Mouse (Mus musculus) forebrain, embryonic 16.5 days (tissue): ENCODE data around the gene Krtcap2. TPM values are rescaled to one million over a fixed set of nuclear protein-coding genes. Genes with fewer than 3 reads are reported as not detected.
A peak's percentile ranks its signal among the peaks of the same experiment; 100 is the strongest.

ENCODE experiments used
- ATAC-seq: fragments of 200-750 bp; cut with Nextera tagmentation; 2 replicates; pipeline ENCODE4 v1.8.0; 2017; ENCODE audit warnings: mild to moderate bottlenecking, moderate library complexity
- H3K27ac ChIP-seq: fragments of 300-500 bp; sonication (generic); 2 replicates; pipeline ENCODE4 v1.5.1; 2014; ENCODE audit warnings: low read length, control low read depth
- H3K27me3 ChIP-seq: fragments of 300-500 bp; sonication (generic); replicated peaks from 2 replicates; pipeline ENCODE4 v1.6.1; 2014; ENCODE audit warnings: low read length; ENCODE audit not compliant: control insufficient read depth, insufficient read depth
- H3K36me3 ChIP-seq: fragments of 300-500 bp; sonication (generic); 2 replicates; pipeline ENCODE4 v1.6.1; 2014; ENCODE audit not compliant: control insufficient read depth, insufficient read depth
- H3K4me1 ChIP-seq: fragments of 300-500 bp; sonication (generic); replicated peaks from 2 replicates; pipeline ENCODE4 v1.6.1; 2014; ENCODE audit warnings: low read length; ENCODE audit not compliant: control insufficient read depth, insufficient read depth
- H3K4me2 ChIP-seq: fragments of 300-500 bp; sonication (generic); 2 replicates; pipeline ENCODE4 v1.6.1; 2014; ENCODE audit warnings: mild to moderate bottlenecking, low read length, control low read depth
- H3K4me3 ChIP-seq: fragments of 300-500 bp; sonication (generic); replicated peaks from 2 replicates; pipeline ENCODE4 v1.5.1; 2014; ENCODE audit warnings: mild to moderate bottlenecking, low read length, control low read depth
- H3K9ac ChIP-seq: fragments of 300-500 bp; sonication (generic); replicated peaks from 2 replicates; pipeline ENCODE4 v1.6.1; 2014; ENCODE audit warnings: low read depth, low read length, control low read depth
- H3K9me3 ChIP-seq: fragments of 300-500 bp; sonication (generic); 2 replicates; pipeline ENCODE4 v1.6.1; 2016; ENCODE audit warnings: low read length; ENCODE audit not compliant: control insufficient read depth
- whole genome bisulfite sequencing: fragments of 180-500 bp; shearing (Covaris S2); extraction: QIAGEN DNeasy Blood & Tissue Kit; methylation state at CpG from one replicate; pipeline ENCODE4 v1.1.7; 2014; 5-methylcytosine and 5-hydroxymethylcytosine counted together
- polyA plus RNA-seq: library from polyadenylated mRNA; unstranded; fragments of >200 nt; fragmentation: Nextera tagmentation; extraction: Ambion mirVana; gene quantifications from 2 replicates; pipeline ENCODE4 v1.2.1, GENCODE M21; 2015

The Krtcap2 gene
- 187 and 195 TPM in 2 replicates for polyA plus RNA-seq

DNA sequence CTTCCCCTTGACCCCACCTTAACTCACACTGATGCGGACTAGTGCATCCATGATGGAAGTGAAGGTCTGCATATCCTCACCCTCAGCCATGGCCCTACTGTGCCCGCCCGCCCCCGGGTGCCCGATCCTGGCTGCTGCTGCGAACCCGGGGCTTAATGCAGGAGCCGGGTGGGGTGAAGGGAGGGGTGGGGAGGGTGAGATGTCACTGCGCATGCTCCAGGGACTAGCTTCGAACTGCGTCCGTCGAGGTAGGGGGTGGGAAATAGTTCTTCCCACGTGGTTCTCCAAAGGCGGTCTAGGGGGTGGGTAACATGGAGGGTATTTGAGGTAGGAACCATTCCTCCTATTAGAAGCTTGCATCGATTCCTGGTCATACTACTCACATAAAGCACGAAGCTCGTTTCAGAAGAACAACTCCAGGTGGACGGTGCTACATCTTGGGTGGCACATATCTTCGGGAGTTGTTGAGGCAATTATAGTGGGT, at the start of gene Krtcap2:
Krtcap2 (plus strand) TSS at position 279 of the 484 bp plus-strand sequence.
- Histone ChIP-seq H3K27me3 (no peaks in the 10 kb centered on the region), H3K4me1 (peaks cover 41% of the 10 kb centered on the region), H3K9me3 (no peaks in the 10 kb centered on the region), H3K4me3 (peak within 1 kb of the TSS; percentile 83), H3K27ac (peak within 1 kb of the TSS; percentile 96), H3K36me3 (peaks cover 7% of the 10 kb centered on the region), H3K4me2 (peak within 1 kb of the TSS; percentile 97), H3K9ac (peak within 1 kb of the TSS; percentile 85)
- 3% methylated on average over 20 of the region's 20 CpGs for WGBS
- ATAC-seq: peak; percentile 69

- Histone ChIP-seq H3K36me3 (no peaks in the 10 kb centered on the region), H3K4me1 (peaks cover 15% of the 10 kb centered on the region), H3K9me3 (no peaks in the 10 kb centered on the region), H3K4me2 (peak overlapping the region; percentile 81), H3K4me3 (peak overlapping the region; percentile 44), H3K9ac (peak overlapping the region; percentile 68), H3K27ac (peak overlapping the region; percentile 75), H3K27me3 (no peaks in the 10 kb centered on the region)
- 6% methylated on average over 33 of the region's 33 CpGs for WGBS
- ATAC-seq: peak; percentile 96
Measured at GRCm38 (mm10) chr3:89195979-89196877, 49.5 kb upstream of the Krtcap2 start.

DNA sequence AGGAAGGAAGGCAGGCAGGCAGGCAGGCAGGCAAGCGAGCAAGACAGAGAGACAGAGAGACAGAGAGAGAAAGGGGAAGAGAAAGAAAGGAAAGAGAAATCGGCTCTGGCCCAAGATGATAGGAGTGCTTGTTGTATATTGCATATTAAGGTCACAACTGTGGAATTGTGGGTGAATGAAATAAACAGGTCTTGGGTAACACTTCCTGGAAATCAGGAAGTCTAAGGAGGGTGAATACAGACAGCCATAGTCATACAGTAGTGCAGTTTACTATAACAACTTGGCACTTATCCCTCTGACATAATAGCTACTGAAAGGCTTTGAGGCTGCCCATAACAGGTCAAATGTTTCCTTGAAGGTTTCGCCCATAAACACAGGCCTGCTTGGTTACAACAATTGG, 45.9 kb upstream of the Krtcap2 start:
- no peak for ATAC-seq
- Histone ChIP-seq H3K36me3 (no peaks in the 10 kb centered on the region), H3K9me3 (no peaks in the 10 kb centered on the region), H3K27me3 (no peaks in the 10 kb centered on the region), H3K4me1 (peaks cover 19% of the 10 kb centered on the region), H3K4me2 (no peak overlapping the region), H3K9ac (no peak overlapping the region), H3K4me3 (no peak overlapping the region), H3K27ac (no peak overlapping the region)
- 91% methylated on average over 3 of the region's 3 CpGs for WGBS

DNA sequence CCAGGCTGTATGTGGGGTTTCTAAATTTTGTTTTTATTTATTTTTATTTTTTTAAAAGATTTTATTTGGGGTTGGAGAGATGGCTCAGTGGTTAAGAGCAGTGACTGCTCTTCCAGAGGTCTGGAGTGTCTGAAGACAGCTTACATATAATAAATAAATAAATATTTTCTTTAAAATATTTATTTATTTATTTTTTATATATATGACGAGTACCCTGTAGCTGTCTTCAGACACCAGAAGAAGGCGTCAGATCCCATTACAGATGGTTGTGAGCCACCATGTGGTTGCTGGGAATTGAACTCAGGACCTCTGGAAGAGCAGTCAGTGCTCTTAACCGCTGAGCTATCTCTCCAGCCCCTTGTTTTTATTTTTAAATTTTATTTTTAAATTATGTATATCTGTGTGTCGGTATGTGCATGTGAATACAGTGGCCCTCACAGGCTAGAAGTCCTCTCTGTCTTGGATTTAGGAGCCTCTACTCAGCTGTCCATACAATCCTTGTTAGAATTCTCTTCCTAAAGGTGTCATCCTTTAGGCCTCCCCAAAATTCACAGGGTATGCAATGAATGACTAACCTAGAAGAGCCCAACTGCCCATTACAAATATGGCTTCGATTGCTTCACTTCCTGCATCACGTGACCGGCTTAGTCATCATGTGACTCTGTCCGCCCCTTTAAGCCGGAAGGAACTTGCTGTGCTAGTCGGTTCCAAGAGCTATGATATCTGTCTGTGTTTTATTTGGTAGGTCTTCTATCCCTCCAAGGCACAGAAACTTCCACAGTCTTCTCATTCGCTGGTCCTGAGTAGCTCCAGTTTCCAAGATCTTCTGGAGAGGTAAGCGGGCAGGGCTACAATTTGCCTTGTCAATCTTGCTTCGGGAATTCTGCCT, 43.3 kb upstream of the Krtcap2 start, which contains the start of gene Gba:
Gba (plus strand) TSS at position 676 of the 889 bp plus-strand sequence.
- Histone ChIP-seq H3K4me2 (peak within 1 kb of the TSS; percentile 60), H3K27ac (no peak within 1 kb of the TSS), H3K9ac (peak within 1 kb of the TSS; percentile 52), H3K9me3 (no peaks in the 10 kb centered on the region), H3K4me1 (peaks cover 5% of the 10 kb centered on the region), H3K27me3 (no peaks in the 10 kb centered on the region), H3K4me3 (peak within 1 kb of the TSS; percentile 62), H3K36me3 (peaks cover 2% of the 10 kb centered on the region; the same call in 1 of the 2 replicates)
- ATAC-seq: peak; percentile 93
- WGBS: 25% methylated on average over 13 of the region's 13 CpGs

DNA sequence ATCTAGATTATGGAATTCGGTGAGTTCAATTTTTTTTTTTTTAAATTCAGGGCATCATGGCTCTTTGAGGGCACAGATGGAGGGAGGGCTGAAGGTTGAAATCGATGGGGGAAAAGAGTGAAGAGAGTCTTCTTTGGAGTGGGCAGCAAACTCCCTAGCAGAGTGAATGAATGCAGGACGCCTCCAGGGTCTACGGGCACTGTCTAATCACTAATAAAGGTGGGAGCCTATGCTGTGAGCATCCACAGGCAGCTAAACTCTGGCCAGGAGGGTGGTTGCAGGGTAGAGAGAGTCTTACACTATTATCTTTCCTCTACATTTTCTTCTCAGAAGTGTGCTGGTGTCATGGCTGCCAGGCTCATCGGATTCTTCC, 42.6 kb upstream of the Krtcap2 start:
- Histone ChIP-seq H3K36me3 (peaks cover 7% of the 10 kb centered on the region), H3K9me3 (no peaks in the 10 kb centered on the region), H3K27ac (no peak overlapping the region), H3K4me1 (peaks cover 5% of the 10 kb centered on the region), H3K4me2 (peak overlapping the region; percentile 60), H3K4me3 (peak overlapping the region; percentile 62), H3K9ac (peak overlapping the region; percentile 52), H3K27me3 (no peaks in the 10 kb centered on the region)
- peak; percentile 24 for ATAC-seq
- 39% methylated on average over 5 of the region's 5 CpGs for WGBS

GRCm38 (mm10) chr3:89206079-89206478, 39.7 kb upstream of the Krtcap2 start:
- no peak for ATAC-seq
- Histone ChIP-seq H3K9me3 (no peaks in the 10 kb centered on the region), H3K9ac (no peak overlapping the region), H3K27ac (no peak overlapping the region), H3K36me3 (peaks cover 24% of the 10 kb centered on the region), H3K4me1 (peaks cover 5% of the 10 kb centered on the region), H3K4me3 (no peak overlapping the region), H3K27me3 (no peaks in the 10 kb centered on the region), H3K4me2 (no peak overlapping the region)
- WGBS: 90% methylated on average over 7 of the region's 7 CpGs

GRCm38 (mm10) chr3:89206695-89207094, 39.1 kb upstream of the Krtcap2 start:
- peaks cover 5% of the 10 kb centered on the region for H3K4me1 ChIP-seq
- 94% methylated on average over 2 of the region's 2 CpGs for WGBS
- no peak for ATAC-seq
- no peak overlapping the region for H3K27ac ChIP-seq
- no peaks in the 10 kb centered on the region for H3K9me3 ChIP-seq
- no peak overlapping the region for H3K9ac ChIP-seq
- H3K27me3 ChIP-seq: no peaks in the 10 kb centered on the region
- H3K4me2 ChIP-seq: no peak overlapping the region
- H3K36me3 ChIP-seq: peaks cover 24% of the 10 kb centered on the region
- H3K4me3 ChIP-seq: no peak overlapping the region

GRCm38 (mm10) chr3:89208075-89208657, 37.6 kb upstream of the Krtcap2 start:
- Histone ChIP-seq H3K9ac (no peak overlapping the region), H3K9me3 (no peaks in the 10 kb centered on the region), H3K4me3 (no peak overlapping the region), H3K27ac (no peak overlapping the region), H3K27me3 (no peaks in the 10 kb centered on the region), H3K36me3 (peaks cover 24% of the 10 kb centered on the region), H3K4me2 (no peak overlapping the region), H3K4me1 (peaks cover 8% of the 10 kb centered on the region)
- 94% methylated on average over 13 of the region's 13 CpGs for WGBS
- no peak for ATAC-seq
